Mouse (Mus musculus): ENCODE results near the gene Vwa8. TPM values are rescaled to one million over a fixed set of nuclear protein-coding genes. Genes with fewer than 3 reads are reported as not detected.

Vwa8 gene
- total and polyA plus RNA-seq, 3 experiments = 4.5 to 35.4 (median 18.5) TPM

GRCm38 (mm10) chr14:78934596-78934995 is 85.7 kb downstream of the Vwa8 start:
- H3K27me3 ChIP-seq (ENCODE audit: insufficient read depth, low read length) = no peaks in the 10 kb centered on the region
- DNase-seq (ENCODE audit: low spot score) (no peak), ATAC-seq (ENCODE audit: extremely low read depth, insufficient number of reproducible peaks, low FRiP score, poor library complexity, severe bottlenecking) (no peak)
- H3K4me3 ChIP-seq (ENCODE audit: low read depth, low read length) = no peak overlapping the region
- peaks cover 49% of the 10 kb centered on the region for H3K36me3 ChIP-seq (replicated peaks)
- TF ChIP-seq CTCF (IDR thresholded peaks at IDR 0.05; ENCODE audit: low read depth, low read length) (no peak), GATA1 (IDR thresholded peaks at IDR 0.05; ENCODE audit: borderline replicate concordance, low read length) (no peak), GATA2 (IDR thresholded peaks at IDR 0.05; ENCODE audit: borderline replicate concordance, low read depth, low read length) (no peak), POLR2AphosphoS5 (IDR thresholded peaks at IDR 0.05; ENCODE audit: insufficient replicate concordance, low read depth, low read length) (no peak), TAL1 (conservative IDR thresholded peaks at IDR 0.05; ENCODE audit: low read depth, low read length) (no peak)
- H3K4me1 ChIP-seq (ENCODE audit: insufficient read depth, low read depth, low read length) = no peaks in the 10 kb centered on the region
- H3K9me3 ChIP-seq (replicated peaks) = no peaks in the 10 kb centered on the region

GRCm38 (mm10) chr14:78935796-78936195 is 86.9 kb downstream of the Vwa8 start:
- no peak for ATAC-seq (ENCODE audit: extremely low read depth, insufficient number of reproducible peaks, low FRiP score, poor library complexity, severe bottlenecking)
- peaks cover 51% of the 10 kb centered on the region for H3K36me3 ChIP-seq (replicated peaks)

GRCm38 (mm10) chr14:78941741-78942475 is 93.1 kb downstream of the Vwa8 start:
- Histone ChIP-seq H3K36me3 (replicated peaks) (peaks cover 28% of the 10 kb centered on the region), H3K4me3 (ENCODE audit: low read depth, low read length) (no peak overlapping the region), H3K9me3 (replicated peaks) (no peaks in the 10 kb centered on the region), H3K4me1 (ENCODE audit: insufficient read depth, low read depth, low read length) (no peaks in the 10 kb centered on the region), H3K27me3 (ENCODE audit: insufficient read depth, low read length) (no peaks in the 10 kb centered on the region)
- DNase-seq (ENCODE audit: low spot score) = no peak
- no peak for TF ChIP-seq POLR2AphosphoS5 (IDR thresholded peaks at IDR 0.05; ENCODE audit: insufficient replicate concordance, low read depth, low read length)
- TF ChIP-seq TAL1 (conservative IDR thresholded peaks at IDR 0.05; ENCODE audit: low read depth, low read length) = no peak
- TF ChIP-seq GATA2 (IDR thresholded peaks at IDR 0.05; ENCODE audit: borderline replicate concordance, low read depth, low read length) = no peak
- TF ChIP-seq CTCF (IDR thresholded peaks at IDR 0.05; ENCODE audit: low read depth, low read length) = no peak
- no peak for TF ChIP-seq GATA1 (IDR thresholded peaks at IDR 0.05; ENCODE audit: borderline replicate concordance, low read length)
- ATAC-seq (ENCODE audit: extremely low read depth, insufficient number of reproducible peaks, low FRiP score, poor library complexity, severe bottlenecking) = no peak

More at GRCm38 (mm10) chr14:78935796-78936195, 86.9 kb downstream of the Vwa8 start:
- Histone ChIP-seq H3K27me3 (ENCODE audit: insufficient read depth, low read length) (no peaks in the 10 kb centered on the region), H3K4me1 (ENCODE audit: insufficient read depth, low read depth, low read length) (no peaks in the 10 kb centered on the region), H3K9me3 (replicated peaks) (no peaks in the 10 kb centered on the region), H3K4me3 (ENCODE audit: low read depth, low read length) (no peak overlapping the region)
- TF ChIP-seq TAL1 (conservative IDR thresholded peaks at IDR 0.05; ENCODE audit: low read depth, low read length) (no peak), CTCF (IDR thresholded peaks at IDR 0.05; ENCODE audit: low read depth, low read length) (no peak), POLR2AphosphoS5 (IDR thresholded peaks at IDR 0.05; ENCODE audit: insufficient replicate concordance, low read depth, low read length) (no peak), GATA2 (IDR thresholded peaks at IDR 0.05; ENCODE audit: borderline replicate concordance, low read depth, low read length) (no peak), GATA1 (IDR thresholded peaks at IDR 0.05; ENCODE audit: borderline replicate concordance, low read length) (no peak)
- DNase-seq (ENCODE audit: low spot score) = no peak

GRCm38 (mm10) chr14:78955745-78956144 is 106.9 kb downstream of the Vwa8 start:
- Histone ChIP-seq H3K36me3 (replicated peaks) (peaks cover 16% of the 10 kb centered on the region), H3K4me1 (ENCODE audit: insufficient read depth, low read depth, low read length) (no peaks in the 10 kb centered on the region), H3K4me3 (ENCODE audit: low read depth, low read length) (no peak overlapping the region), H3K9me3 (replicated peaks) (no peaks in the 10 kb centered on the region), H3K27me3 (ENCODE audit: insufficient read depth, low read length) (no peaks in the 10 kb centered on the region)
- no peak for ATAC-seq (ENCODE audit: extremely low read depth, insufficient number of reproducible peaks, low FRiP score, poor library complexity, severe bottlenecking)
- TF ChIP-seq CTCF (IDR thresholded peaks at IDR 0.05; ENCODE audit: low read depth, low read length) (no peak), TAL1 (conservative IDR thresholded peaks at IDR 0.05; ENCODE audit: low read depth, low read length) (no peak), POLR2AphosphoS5 (IDR thresholded peaks at IDR 0.05; ENCODE audit: insufficient replicate concordance, low read depth, low read length) (no peak), GATA1 (IDR thresholded peaks at IDR 0.05; ENCODE audit: borderline replicate concordance, low read length) (no peak), GATA2 (IDR thresholded peaks at IDR 0.05; ENCODE audit: borderline replicate concordance, low read depth, low read length) (no peak)
- no peak for DNase-seq (ENCODE audit: low spot score)

GRCm38 (mm10) chr14:78970621-78971020 is 121.8 kb downstream of the Vwa8 start:
- Histone ChIP-seq H3K27me3 (ENCODE audit: insufficient read depth, low read length) (no peaks in the 10 kb centered on the region), H3K4me3 (ENCODE audit: low read depth, low read length) (no peak overlapping the region), H3K9me3 (replicated peaks) (no peaks in the 10 kb centered on the region), H3K4me1 (ENCODE audit: insufficient read depth, low read depth, low read length) (no peaks in the 10 kb centered on the region), H3K36me3 (replicated peaks) (peaks cover 21% of the 10 kb centered on the region)
- ATAC-seq (ENCODE audit: extremely low read depth, insufficient number of reproducible peaks, low FRiP score, poor library complexity, severe bottlenecking) (no peak), DNase-seq (ENCODE audit: low spot score) (no peak)
- no peak for TF ChIP-seq GATA1 (IDR thresholded peaks at IDR 0.05; ENCODE audit: borderline replicate concordance, low read length)
- no peak for TF ChIP-seq TAL1 (conservative IDR thresholded peaks at IDR 0.05; ENCODE audit: low read depth, low read length)
- TF ChIP-seq GATA2 (IDR thresholded peaks at IDR 0.05; ENCODE audit: borderline replicate concordance, low read depth, low read length) = no peak
- TF ChIP-seq CTCF (IDR thresholded peaks at IDR 0.05; ENCODE audit: low read depth, low read length) = no peak
- no peak for TF ChIP-seq POLR2AphosphoS5 (IDR thresholded peaks at IDR 0.05; ENCODE audit: insufficient replicate concordance, low read depth, low read length)

- Histone ChIP-seq H3K27me3 (ENCODE audit: insufficient read depth, low read length) (no peaks in the 10 kb centered on the region), H3K36me3 (replicated peaks) (peaks cover 18% of the 10 kb centered on the region), H3K9me3 (replicated peaks) (no peaks in the 10 kb centered on the region), H3K4me3 (ENCODE audit: low read depth, low read length) (no peak overlapping the region), H3K4me1 (ENCODE audit: insufficient read depth, low read depth, low read length) (no peaks in the 10 kb centered on the region)
- TF ChIP-seq GATA1 (IDR thresholded peaks at IDR 0.05; ENCODE audit: borderline replicate concordance, low read length) (no peak), GATA2 (IDR thresholded peaks at IDR 0.05; ENCODE audit: borderline replicate concordance, low read depth, low read length) (no peak), TAL1 (conservative IDR thresholded peaks at IDR 0.05; ENCODE audit: low read depth, low read length) (no peak), CTCF (IDR thresholded peaks at IDR 0.05; ENCODE audit: low read depth, low read length) (no peak), POLR2AphosphoS5 (IDR thresholded peaks at IDR 0.05; ENCODE audit: insufficient replicate concordance, low read depth, low read length) (no peak)
- ATAC-seq (ENCODE audit: extremely low read depth, insufficient number of reproducible peaks, low FRiP score, poor library complexity, severe bottlenecking) (no peak), DNase-seq (ENCODE audit: low spot score) (no peak)
Observed at GRCm38 (mm10) chr14:78972424-78972823, 123.6 kb downstream of the Vwa8 start.
